Mouse (Mus musculus) cerebellum, adult 2 months (tissue): ENCODE results near the gene Ten1.

ENCODE experiments used
- CTCF ChIP-seq: fragments of 200-500 bp; IDR thresholded peaks from 2 replicates; pipeline ENCODE4 v1.5.1; 2011; ENCODE audit warnings: low read depth, mild to moderate bottlenecking, control low read depth, low read length, moderate library complexity, borderline replicate concordance; ENCODE audit not compliant: insufficient read depth
- POLR2A ChIP-seq: fragments of 200-500 bp; IDR thresholded peaks from 2 replicates; pipeline ENCODE4 v1.6.1; 2011; ENCODE audit warnings: low read length, control low read depth, borderline replicate concordance; ENCODE audit not compliant: insufficient read depth

GRCm38 (mm10) chr11:116215991-116216390 lies 17.3 kb downstream of the Ten1 start:
- TF ChIP-seq CTCF, result no peak
- TF ChIP-seq POLR2A, result no peak
